Mouse (Mus musculus) c-Kit-negative CD71-positive TER-119-positive erythroid progenitor cells, embryonic 14.5 days (primary cell): Measurements from ENCODE around the gene Gm49721.
"Not testable (repeated sequence)": the region's sequence is repeated elsewhere in the genome, so short reads cannot be mapped to it uniquely, and the experiment has no call there.

Experiments
- DNase-seq: peaks from one replicate; pipeline ENCODE4 v3.0.0-alpha.2; 2013; ENCODE audit warnings: low read depth, low spot score

Gene Gm49721

DNA sequence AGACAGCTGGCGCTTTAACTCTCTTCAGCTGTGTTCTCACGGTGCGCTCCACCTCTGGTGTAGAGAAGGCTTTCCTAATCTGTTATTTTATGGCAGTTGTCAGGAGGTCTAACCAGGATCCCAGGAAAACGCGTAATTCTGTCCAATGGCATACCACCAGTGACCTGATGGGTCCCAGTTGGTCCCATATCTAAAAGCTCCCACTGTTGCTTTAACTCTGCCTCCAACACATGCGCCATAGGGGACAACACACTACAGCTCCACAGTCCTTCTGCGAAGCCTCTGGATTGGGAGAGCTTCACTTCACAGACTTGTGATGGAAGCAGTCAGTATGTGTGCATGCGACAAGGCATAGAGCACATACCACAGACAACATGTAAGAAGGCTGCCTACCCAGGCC is 1.4 kb downstream of the Gm49721 start:
- DNase-seq = not testable (repeated sequence)

DNA sequence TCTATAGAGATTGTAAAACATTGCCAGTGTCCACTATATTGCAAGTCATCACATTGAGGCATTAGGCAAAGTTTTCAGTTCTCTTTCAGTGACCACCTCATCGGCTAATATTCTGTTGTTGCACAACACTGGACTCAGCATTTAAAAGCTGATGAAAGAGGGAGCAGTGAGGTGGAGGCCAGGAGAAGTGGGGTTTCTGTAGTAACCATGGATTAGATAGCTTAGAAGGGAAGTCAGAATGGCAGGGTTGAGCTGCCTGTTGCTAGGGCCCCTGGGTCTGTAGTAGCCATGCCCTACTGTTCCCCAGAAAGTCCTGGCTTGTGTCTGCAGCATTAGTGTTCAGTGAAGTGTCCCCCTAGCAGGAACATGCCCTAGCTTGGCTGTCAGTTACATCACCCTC is 7.4 kb downstream of the Gm49721 start:
- DNase-seq = not testable (repeated sequence)

DNA sequence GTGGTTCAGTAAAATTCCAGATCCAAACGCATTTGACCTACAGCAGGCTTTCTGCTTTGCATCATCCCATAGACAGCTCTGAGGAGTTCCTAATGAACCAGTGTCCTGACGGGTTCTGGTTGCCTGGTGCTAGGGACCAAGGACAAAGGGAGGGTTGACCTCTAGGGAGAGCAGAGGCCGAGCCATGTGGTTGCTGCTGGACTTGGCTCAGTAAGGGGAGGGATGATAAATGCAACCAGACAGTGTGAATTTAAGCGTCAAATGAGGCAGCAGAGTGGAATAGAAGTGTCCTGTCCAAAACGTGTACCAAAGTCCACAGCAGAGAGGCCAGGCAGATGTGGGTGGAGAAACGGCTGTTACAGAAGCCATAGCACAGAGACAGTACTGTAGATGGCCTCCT is 16.8 kb downstream of the Gm49721 start:
- not testable (repeated sequence) for DNase-seq

DNA sequence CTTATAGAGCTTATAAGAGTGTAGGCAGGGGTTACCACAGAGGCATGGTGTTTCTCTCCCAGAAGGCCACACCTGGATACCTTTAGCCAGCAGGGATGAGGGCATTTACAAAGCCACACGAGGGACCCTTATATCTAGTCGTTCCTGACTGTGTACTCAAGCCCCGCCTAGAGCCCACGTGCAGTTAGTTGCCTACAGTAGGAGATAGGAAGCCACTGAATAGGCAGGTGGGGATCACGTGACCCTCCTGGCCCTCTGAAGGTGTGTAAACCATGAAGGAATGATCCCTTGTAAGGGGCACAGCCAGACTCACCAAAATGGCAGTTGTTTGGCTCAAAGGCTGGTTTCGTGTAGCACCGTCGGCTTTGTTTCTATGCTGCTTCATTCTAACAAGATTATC is 18.1 kb downstream of the Gm49721 start:
- DNase-seq = not testable (repeated sequence)

DNA sequence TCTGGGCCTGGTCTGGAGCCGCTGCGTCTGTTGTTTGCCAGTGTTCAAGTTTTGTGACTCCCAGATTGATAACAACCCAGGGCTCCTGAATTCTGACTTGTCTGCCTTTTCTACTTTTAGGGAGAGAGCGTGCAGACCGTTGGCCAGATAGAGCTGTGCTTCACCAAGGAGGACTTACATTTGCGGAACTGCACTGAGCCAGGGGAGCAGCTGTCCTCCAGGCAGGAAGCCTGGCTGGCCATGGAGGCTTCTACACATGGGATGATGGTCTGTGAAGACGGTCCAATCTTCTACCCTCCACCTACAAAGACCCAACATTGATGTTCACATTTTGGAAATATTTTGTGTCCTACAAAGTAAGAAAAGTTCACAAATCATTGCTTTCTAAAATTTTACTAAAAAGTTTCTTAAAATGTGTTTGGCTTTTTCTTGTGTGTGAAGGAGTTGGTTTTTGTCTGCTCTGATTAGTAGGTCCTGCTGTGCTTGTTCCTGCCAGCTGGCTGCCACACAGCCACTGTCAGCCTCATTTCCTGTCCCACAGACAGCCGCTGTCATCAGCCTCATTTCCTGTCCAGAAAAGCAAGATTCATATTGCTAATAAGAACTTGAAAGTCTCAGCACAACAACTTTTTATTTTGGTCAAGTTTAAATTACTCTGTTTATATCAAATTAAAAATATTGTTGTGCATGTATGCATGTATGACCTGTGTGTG is 19.2 kb downstream of the Gm49721 start:
- not testable (repeated sequence) for DNase-seq

DNA sequence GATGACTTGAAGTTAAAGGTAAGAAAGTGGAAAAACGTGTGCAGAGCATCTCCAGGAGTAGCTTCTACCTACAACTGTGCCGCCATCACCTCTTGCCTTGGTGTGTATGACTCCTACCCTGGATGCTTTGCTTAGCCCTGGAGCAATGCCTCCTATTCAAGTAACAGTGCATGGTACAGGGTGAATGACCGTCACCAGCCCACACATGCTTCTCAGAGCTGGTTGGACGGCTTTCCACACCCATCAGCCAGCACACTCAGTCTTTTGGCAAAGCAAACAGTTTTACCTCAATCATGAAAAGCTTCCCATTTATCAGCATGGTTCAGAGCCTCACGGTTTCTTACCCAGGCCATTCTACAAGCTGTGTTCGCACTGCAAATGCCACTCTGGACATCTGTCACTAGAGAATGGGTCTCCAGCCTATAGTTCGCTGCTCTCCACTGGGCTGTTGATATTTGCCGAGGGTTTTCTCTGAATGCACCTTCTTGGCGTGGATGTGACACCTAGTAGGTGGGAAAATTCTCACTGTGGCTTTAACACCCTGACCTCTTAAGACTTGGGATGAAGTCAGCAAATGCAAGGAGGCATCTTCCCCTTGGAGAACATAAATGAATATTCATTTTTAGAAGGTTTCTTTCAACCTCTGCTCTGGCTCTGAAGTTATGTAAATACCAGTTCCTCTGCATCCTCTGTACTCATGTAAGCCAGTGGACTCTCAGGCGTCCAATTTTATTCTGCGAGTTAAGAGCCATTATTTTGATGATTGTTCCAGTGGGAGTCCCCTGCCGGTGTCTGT is 23.3 kb downstream of the Gm49721 start:
- DNase-seq = not testable (repeated sequence)

DNA sequence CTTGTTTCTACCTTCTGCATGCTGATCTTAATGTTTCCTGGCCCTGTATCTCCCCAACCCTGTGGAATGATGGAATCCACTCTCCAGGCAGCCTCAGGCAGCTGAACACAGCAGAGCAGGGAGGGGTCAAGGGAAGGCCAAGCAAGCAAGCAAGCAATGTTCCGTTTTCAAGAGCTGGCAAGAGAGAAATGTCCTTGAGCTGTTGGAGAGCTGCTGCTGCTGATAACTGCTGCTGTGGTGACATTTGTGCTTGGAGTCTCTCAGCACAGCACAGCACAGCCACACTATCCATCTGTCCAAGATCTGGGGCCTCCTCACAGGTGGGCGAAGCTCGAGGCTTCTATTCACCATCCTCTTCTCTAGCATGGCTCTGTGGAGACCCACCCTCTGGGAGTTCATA is 24.7 kb downstream of the Gm49721 start:
- not testable (repeated sequence) for DNase-seq

DNA sequence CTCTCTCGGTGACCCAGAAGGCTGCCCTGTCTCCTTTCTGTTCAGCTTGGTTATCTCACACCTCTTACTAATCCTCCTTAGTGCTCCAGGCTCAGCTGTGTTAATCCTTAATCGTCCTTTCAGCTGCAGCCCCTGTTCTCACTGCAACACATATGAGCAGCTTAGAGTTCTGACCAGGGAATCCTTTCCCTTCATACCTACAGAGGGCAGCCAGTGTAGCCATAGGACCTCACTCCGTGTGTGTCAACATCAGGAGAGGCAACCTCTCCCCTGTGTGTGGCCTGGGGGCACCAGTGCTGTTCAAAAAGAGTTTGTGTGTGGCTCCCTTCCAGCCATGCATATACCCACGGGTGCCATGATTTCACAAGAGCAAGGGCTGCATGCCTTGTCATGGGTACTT is 26.9 kb downstream of the Gm49721 start:
- DNase-seq = not testable (repeated sequence)

DNA sequence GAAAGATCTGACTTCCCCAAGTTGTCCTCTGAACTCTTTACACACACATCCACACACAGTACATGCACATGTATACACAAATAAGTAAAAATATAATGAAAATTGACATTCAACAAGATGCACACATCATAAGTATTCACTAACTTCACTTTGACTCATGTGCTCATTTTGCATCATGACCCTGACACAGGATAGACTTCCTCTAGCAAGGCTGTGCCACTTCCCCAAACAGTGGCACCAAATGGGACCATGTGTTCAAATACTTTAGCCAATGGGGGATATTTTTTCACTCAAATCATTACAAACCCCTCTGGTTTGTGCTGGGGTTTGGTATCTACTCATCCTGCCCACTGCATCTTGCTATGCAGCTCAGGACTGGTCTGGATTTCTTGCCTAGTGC is 30.2 kb downstream of the Gm49721 start:
- DNase-seq = not testable (repeated sequence)

DNA sequence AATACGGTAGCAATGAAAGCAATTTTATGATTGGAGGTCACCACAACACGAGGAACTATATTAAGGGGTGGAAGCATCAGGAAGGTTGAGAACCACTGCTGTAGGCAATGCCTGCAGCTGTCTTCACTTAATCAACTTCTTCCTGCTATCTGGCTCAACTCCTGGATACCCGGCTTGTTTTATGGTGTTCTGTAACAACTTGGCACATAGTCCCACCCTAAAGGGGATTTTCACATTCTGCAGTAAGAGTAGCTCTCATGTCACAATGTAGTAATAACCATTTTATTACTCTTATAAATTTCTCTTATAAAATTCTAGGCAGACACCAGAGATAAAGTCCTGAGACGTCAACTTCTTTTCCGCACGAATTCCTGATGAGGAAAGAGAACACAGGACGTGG is 30.7 kb downstream of the Gm49721 start:
- DNase-seq = not testable (repeated sequence)

DNA sequence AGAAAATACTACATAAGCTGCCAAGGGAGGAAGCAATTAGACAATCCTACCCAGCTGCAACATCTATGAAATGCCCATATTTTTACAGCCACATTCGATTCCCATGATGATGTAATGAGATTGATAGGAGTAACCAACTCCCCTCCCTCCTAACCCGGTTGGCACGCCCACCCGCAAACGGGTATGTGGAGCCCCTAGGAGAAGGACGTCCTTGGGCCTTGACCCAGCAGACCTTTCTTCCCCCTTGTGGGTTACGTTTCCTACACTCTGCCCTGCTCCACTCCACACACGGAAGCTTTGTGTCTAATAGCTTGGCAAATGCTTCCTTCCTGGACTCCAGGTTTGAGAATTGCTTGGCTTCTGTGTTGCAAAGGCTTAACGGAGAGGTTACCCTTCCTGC is 31.2 kb downstream of the Gm49721 start:
- DNase-seq = not testable (repeated sequence)

DNA sequence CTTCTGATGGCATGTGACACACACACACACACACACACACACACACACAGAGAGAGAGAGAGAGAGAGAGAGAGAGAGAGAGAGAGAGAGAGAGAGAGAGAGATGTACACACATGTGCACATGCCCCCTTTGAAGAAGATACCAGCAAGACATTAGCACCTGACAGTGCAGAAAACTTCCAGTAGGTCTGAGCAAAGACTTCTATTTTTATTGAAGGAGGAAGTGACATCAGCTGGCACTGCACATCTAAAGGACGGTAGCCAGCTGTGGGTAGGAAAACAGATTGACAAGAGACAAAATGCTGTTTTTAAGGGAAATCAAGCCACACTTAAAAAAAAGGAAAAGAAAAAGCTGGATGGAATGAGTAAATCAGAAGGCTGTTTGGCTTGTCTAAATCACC is 35.5 kb downstream of the Gm49721 start:
- not testable (repeated sequence) for DNase-seq

DNA sequence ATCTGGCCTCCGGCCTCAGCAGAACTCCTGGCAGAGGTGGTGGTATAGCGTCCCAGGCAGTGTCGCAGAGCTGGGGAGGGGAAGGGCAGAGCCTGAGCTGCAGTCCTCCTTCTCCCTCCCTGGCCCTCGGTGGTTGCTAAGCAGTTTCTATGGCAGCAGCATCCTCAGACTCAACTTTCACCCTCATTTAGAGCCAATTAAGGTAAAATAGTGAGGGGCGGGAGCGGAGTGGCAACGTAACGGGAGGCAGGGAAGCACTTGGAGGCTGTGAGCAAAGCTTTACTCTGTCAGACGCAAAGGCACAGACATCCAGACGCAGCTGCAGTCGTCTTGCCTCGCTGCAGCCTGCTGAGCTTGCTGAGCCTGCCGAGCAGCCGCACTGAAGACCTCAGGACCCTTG is 46.6 kb downstream of the Gm49721 start, which contains the start of gene Gm1604a:
TSS of gene Gm1604a (plus strand) at position 312 of the 400 bp plus-strand sequence.
- DNase-seq = not testable (repeated sequence)

DNA sequence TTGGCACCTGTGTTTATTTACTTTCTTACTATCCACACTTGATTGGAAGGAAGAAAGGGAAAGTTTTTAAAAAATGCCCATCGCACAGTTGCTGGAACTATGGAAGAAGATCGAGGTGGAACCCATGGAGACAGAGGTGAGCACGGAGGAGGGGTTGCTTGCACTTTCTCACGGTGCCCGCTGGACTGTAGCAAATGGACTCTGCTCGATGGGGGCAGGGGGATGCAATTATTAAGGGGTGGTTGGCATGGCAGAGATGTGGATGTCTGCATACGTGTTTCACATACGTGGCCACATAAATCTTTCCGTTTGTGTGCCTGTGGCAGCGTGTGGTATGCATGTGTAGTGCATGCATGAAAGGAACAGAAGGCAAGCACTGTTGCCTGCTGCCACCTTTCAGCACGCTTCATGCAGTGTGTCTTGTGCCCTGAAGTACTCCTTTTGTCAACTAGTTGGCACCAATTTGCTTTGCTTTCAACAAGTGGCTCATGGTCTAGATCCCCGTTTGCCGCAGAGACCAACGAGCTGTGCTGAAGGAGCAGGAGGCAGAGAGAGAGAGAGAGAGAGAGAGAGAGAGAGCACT is 47.2 kb downstream of the Gm49721 start:
- not testable (repeated sequence) for DNase-seq

DNA sequence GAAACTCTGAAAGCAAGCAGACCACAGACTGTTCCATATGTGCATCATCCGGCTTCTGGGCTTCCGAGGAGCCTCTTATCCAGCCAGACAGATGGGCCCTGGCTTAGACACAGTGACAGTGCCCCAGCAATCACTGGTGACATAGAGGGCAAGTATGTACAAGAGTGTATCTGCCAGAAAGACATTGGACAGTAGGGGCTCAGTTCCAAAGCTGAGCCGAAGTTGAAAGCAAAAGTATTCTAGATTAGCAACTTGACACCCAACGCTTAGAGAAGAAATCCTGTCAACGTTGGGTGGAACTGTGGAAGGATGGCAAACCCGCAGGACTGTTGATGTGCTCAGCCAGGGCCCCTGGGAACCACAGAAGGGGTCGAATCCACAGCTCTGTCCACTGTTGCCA is 51.5 kb downstream of the Gm49721 start:
- not testable (repeated sequence) for DNase-seq

DNA sequence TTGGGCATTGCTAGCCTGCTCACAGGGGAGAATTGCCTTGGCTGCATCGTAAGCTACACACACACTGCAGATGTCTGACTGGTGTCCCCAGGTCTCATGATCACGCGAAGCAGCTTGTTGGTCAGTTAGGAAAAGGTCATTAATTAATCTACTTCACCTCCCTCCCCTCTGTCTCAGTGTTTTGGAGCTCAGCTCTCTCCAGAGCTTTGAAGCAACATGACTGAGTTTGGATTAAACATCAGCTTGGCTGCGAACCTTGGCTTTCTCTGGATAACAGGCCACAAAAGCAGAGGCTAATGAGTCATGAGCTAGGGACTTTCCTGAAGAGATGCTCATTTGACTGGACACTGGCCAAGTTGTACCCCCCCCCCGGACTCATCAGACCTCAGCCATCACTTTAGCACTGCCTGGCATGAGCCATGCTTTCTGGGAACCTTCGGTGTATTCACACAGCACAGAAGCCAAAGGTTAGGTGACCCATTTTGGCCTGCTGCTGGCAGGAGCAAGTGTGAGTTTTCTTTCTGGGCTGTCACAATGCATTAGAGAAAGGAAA is 52.0 kb downstream of the Gm49721 start:
- not testable (repeated sequence) for DNase-seq

DNA sequence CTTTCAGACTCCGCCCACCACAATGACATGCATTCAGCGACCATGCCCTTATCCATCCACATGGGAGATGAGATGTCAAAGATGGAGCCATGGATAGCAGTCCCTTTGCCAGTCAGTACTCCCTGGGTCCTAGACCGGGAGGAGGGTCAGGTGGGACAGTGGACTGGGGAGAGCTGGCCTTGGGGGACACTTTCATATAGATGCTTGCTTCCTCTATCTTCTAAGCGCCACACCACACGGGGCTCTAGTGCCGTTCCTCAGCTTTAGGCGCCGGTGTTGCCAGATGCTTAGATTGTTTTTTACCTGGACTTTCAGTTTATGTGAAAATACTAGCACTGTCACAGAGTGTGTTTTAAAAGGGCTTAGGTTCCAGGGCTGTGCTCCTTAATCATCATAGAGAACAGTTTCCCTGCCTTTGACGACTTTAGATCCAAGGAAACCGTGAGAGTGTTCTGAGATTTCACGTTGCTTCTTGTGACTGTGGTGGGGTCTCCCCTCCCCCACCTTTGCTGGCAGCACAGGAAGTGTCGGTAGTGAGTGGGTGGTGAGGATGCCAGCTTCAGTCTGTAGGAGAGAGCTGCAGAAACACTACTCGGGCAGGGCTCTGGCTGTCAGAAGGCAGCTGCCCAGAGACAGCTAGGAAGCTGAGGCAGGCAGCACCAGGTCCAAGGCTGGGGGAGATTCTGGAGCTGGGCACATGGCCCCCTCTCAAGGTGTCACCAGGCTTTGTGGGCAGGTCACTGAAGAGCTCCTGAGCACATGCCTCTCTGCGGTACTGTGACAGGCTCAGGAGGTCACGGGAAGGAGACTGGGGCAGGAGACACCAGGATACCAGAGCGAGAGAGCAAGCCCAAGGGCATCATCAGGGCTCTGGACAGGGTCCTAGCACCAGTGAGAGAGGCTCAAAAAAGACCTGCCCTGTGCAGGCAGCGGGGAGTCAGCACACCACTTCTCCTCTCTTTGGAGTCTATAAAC is 54.8 kb downstream of the Gm49721 start:
- DNase-seq = not testable (repeated sequence)

DNA sequence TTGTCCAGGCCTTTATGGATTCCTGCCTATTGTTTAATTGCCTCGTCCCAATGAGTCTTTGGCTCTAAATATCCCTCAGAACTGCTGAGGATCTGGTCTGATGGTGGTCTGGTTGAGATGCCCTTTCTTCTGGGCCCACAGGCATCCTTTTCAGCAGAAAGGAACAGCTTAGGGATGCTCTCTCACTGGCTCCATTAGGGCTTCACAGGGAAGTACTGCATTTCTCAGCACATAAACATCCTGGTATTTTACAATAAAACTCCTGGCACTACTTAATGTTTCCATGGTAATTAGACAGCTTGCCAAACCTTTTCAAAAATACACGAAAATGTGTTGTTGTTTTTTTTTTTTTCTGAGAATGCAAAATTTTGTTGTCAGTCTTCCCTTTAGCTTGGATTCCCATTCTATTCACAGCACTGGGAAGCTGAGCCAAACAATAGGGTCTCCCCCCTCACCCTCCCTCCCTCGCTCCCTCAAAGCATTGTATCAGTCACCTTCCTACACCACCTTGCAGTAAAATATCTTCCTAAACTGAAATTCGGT is 90.4 kb downstream of the Gm49721 start:
- DNase-seq = not testable (repeated sequence)

DNA sequence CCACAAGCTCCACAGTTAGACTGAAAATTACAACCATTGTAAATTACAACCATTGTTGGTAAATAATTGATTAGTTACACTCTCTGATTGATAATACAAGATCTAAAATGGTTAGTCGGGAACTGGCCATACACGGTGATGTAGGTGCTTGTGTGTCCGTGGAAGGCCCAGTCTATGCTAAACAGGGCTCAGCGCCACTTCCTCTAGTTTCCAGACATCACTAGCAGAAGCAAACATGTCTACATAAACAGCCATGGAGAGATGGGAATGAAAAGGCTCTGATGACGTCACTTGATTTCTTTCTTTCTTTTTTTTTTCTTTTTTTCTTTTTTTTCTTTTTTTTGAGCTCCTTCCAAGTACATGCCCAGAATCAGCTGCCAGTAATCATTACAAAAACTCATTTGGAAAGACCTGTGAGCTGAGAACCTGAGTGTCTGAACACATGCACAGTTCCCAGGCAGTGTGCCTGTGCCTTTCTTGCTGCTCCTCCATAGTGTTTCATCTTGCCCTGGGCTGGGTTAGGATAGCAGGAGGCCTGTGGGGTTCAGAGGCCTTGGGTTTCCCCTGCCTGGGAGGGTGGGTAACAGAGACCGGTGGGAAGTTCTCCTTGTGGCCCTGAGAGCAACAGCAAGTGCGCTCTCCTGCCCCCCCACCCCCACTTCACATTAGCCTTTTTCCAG is 91.0 kb downstream of the Gm49721 start:
- not testable (repeated sequence) for DNase-seq

DNA sequence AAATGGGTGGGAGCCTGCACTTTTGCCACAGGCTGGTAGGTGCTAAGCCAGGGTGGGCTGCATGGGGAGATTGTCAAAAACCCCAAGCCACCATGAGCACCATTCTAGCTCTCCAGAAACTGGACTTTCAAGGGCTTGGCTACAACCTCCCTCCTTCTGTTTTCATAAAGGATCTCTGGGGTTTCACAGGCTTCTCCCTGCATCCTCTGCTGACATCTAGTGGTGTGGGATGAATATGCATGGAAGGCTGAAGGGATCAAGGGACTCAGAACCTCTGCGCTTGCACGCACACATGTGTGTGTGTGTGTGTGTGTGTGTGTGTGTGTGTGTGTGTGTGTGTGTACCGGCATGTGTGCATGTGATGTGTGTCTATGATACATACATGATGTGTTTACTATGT is 95.8 kb downstream of the Gm49721 start:
- DNase-seq = not testable (repeated sequence)
